Mouse (Mus musculus): ENCODE results near the gene Cfd.
A peak's percentile ranks its signal among the peaks of the same experiment; 100 is the strongest.

DNA sequence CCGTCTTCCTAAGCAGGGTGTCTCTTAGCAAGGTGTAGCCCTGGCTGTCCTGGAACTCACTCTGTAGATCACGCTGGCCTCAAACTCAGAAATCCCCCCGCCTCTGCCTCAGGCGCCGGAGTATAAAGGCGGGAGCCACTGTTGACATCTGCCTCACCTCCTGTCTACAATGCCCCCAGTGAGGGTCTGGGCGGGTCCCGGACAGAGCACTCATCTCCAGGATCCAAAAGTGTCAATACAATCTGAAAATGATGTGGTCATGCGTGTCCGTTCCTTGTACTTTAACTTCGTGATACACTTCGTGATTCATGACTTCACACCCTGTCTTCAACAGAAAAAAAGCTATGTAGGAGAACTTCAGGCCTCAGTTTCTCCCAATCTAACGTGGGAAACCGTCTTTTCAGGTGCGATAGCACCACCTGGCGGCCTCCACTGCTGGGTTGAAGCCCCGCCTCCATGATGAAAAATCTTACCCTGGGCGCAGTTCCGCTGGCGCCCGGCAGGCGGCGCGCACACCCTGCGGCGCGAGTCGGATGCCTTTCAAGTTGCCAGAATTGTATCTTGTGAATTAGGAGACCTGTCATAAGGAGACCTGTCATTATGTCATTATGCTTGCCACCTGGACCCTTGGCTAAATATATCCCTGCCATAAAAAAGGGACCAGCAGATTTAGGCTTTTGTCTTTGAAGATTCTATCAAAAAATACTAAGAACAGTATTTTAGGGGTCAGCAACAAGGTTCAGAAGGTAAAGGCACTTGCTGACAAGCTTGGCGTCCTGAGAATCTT lies 34.5 kb downstream of the Cfd start:
- TF ChIP-seq CTCF (IDR thresholded peaks at IDR 0.05; ENCODE audit: borderline replicate concordance, insufficient read depth, low read length), result peak; percentile 94
- TF ChIP-seq POLR2A (IDR thresholded peaks at IDR 0.05; ENCODE audit: low read depth, low read length), result no peak
